Mouse (Mus musculus): ENCODE data around the gene Txnrd3. TPM values are rescaled to one million over a fixed set of nuclear protein-coding genes. Genes with fewer than 3 reads are reported as not detected.

Txnrd3 gene
- 1 to 10 TPM; 3.2 to 5.9 TPM for polyA plus RNA-seq (2012; fragmentation: generic; extraction: Trizol)

GRCm38 (mm10) chr6:89643798-89644270, at the start of gene Txnrd3:
TSS of gene Txnrd3 (plus strand) at chr6:89643988.

GRCm38 (mm10) chr6:89595018-89595776, 48.6 kb upstream of the Txnrd3 start, which contains the start of gene Chchd6:
TSS of gene Chchd6 (minus strand) at chr6:89595652.

GRCm38 (mm10) chr6:89707240-89707639, 63.5 kb downstream of the Txnrd3 start, which contains the start of gene Vmn1r40:
TSS of gene Vmn1r40 (plus strand) at chr6:89707540.

Other genes with a start within 250 kb of the Txnrd3 start
- 10 to 100 TPM; 47.7 to 52.4 TPM for gene Chchd6, start 48.3 kb upstream of the Txnrd3 start, polyA plus RNA-seq (2012; fragmentation: generic; extraction: Trizol)
- not detected for gene Vmn1r40, start 63.6 kb downstream of the Txnrd3 start, polyA plus RNA-seq (2012; fragmentation: generic; extraction: Trizol)
- not detected for gene Vmn1r41, start 96.8 kb downstream of the Txnrd3 start, polyA plus RNA-seq (2012; fragmentation: generic; extraction: Trizol)
- not detected for gene Vmn1r42, start 232.4 kb downstream of the Txnrd3 start, polyA plus RNA-seq (2012; fragmentation: generic; extraction: Trizol)
- under 1 TPM; 0.04 TPM for gene Vmn1r43, start 232.4 kb downstream of the Txnrd3 start, polyA plus RNA-seq (2012; fragmentation: generic; extraction: Trizol)
- not detected for gene Vmn1r44, start 239.7 kb downstream of the Txnrd3 start, polyA plus RNA-seq (2012; fragmentation: generic; extraction: Trizol)

Measured in C3H10T1/2 (cell line).